Mouse (Mus musculus): ENCODE measurements around the gene Tmem86b.

GRCm38 (mm10) chr7:4647291-4647690 is 16.1 kb upstream of the Tmem86b start:
- no peak for TF ChIP-seq CTCF (IDR thresholded peaks at IDR 0.05; ENCODE audit: extremely low read depth, insufficient read depth, insufficient read length, insufficient replicate concordance)
- no peak for TF ChIP-seq POLR2A (IDR thresholded peaks at IDR 0.05; ENCODE audit: low read depth, low read length)

Data from spleen, adult 2 months (tissue).